Mouse (Mus musculus) bone marrow macrophage, adult 2 months (primary cell): Measurements from ENCODE around the gene Pkp1.

Experiments used
- CTCF ChIP-seq: IDR thresholded peaks from 2 replicates; pipeline ENCODE4 v1.5.1; 2012; ENCODE audit warnings: low read depth, mild to moderate bottlenecking, low read length, moderate library complexity
- POLR2A ChIP-seq: IDR thresholded peaks from 2 replicates; pipeline ENCODE4 v1.6.1; 2012; ENCODE audit warnings: mild to moderate bottlenecking, low read depth, low read length, borderline replicate concordance

DNA sequence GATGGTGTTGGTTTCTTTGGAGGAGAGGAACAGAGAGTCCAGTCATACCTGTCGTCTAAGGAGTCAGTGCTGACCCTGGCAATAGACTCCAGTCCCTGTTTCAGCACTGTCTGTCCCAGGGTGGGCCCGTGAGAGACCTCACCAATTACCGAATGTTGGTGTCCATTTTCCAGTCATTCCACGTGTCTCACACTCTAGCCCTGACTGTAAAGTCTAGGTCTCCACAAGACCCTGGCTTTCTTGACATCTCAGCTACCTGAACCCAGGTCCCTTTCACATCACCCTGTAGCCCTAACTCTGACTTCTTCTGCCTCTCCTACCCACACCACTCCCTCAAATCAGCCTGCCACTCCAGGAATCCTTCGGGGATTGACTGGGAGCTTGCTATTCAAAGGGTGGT is 56.4 kb downstream of the Pkp1 start:
- no peak for TF ChIP-seq CTCF
- TF ChIP-seq POLR2A, result no peak
